Mouse (Mus musculus) ES-Bruce4 (cell line): ENCODE data around the gene Cryl1.

Source experiments
- CTCF ChIP-seq: IDR thresholded peaks from one replicate; pipeline ENCODE4 v1.8.1; 2011; ENCODE audit warnings: low read depth, low read length
- EP300 ChIP-seq: IDR thresholded peaks from 2 replicates; pipeline ENCODE4 v1.6.1; 2011; ENCODE audit warnings: low read depth, low read length; ENCODE audit not compliant: insufficient read depth
- POLR2A ChIP-seq: IDR thresholded peaks from one replicate; pipeline ENCODE4 v1.8.1; 2011; ENCODE audit warnings: low read length; ENCODE audit not compliant: insufficient read depth

GRCm38 (mm10) chr14:57423432-57424211 is 25.3 kb upstream of the Cryl1 start, which contains the start of gene Ift88:
- TF ChIP-seq POLR2A, result no peak
- no peak for TF ChIP-seq CTCF
- TF ChIP-seq EP300, result no peak
